Mouse (Mus musculus) heart, adult 2 months (tissue): ENCODE data around the gene Snrk. TPM values are rescaled to one million over a fixed set of nuclear protein-coding genes. Genes with fewer than 3 reads are reported as not detected.

Experiments
- DNase-seq, 2 experiments: peaks; one replicate each; pipeline ENCODE4 v3.0.0; 2021
- H3K27ac ChIP-seq: fragments of 200-600 bp; 2 replicates; pipeline ENCODE4 v1.8.1; 2022
- H3K27me3 ChIP-seq: fragments of 200-500 bp; 2 replicates; pipeline ENCODE4 v1.6.1; 2012; ENCODE audit warnings: mild to moderate bottlenecking, low read length, inconsistent platforms, mixed read lengths; ENCODE audit not compliant: control insufficient read depth, insufficient read depth
- H3K36me3 ChIP-seq: fragments of 200-500 bp; 2 replicates; pipeline ENCODE4 v1.6.1; 2012; ENCODE audit warnings: low read length, inconsistent platforms; ENCODE audit not compliant: control insufficient read depth, insufficient read depth
- H3K4me1 ChIP-seq: fragments of 200-500 bp; 2 replicates; pipeline ENCODE4 v1.6.1; 2011; ENCODE audit warnings: low read length; ENCODE audit not compliant: control insufficient read depth, insufficient read depth
- H3K4me3 ChIP-seq: fragments of 200-600 bp; 2 replicates; pipeline ENCODE4 v1.8.1; 2022
- H3K79me2 ChIP-seq: fragments of 200-500 bp; replicated peaks from 2 replicates; pipeline ENCODE4 v1.6.1; 2012; ENCODE audit warnings: mild to moderate bottlenecking, inconsistent platforms, low read length, moderate library complexity, mixed read lengths; ENCODE audit not compliant: control insufficient read depth, insufficient read depth
- H3K9ac ChIP-seq: fragments of 200-500 bp; 2 replicates; pipeline ENCODE4 v1.6.1; 2012; ENCODE audit warnings: low read depth, mild to moderate bottlenecking, control low read depth, inconsistent platforms, low read length, mixed read lengths
- CTCF ChIP-seq: fragments of 200-600 bp; IDR thresholded peaks from 2 replicates; pipeline ENCODE4 v1.8.1; 2022; ENCODE audit warnings: antibody characterized with exemption, mild to moderate bottlenecking, moderate library complexity
- EP300 ChIP-seq: fragments of 200-500 bp; IDR thresholded peaks from 2 replicates; pipeline ENCODE4 v1.6.1; 2011; ENCODE audit warnings: low read depth, low read length, control low read depth; ENCODE audit not compliant: insufficient read depth
- POLR2A ChIP-seq: fragments of 200-500 bp; IDR thresholded peaks from 2 replicates; pipeline ENCODE4 v1.6.1; 2011; ENCODE audit warnings: mild to moderate bottlenecking, low read depth, low read length, control low read depth; ENCODE audit not compliant: insufficient read depth
- WGBS: fragments of 180-500 bp; shearing (Covaris S2); methylation state at CpG from one replicate; pipeline ENCODE4 v1.1.7; 2018; 5-methylcytosine and 5-hydroxymethylcytosine counted together
- intact Hi-C: fragments of 180-260 bp; cut with DNase I; formaldehyde crosslinking; loops from one replicate; pipeline ENCODE4 v1.15.1; 2025
- polyA plus RNA-seq: library from polyadenylated mRNA; depleted of rRNA; stranded (reverse); fragments of >200 nt; gene quantifications from 2 replicates; pipeline ENCODE4 v1.2.3, GENCODE M21; 2012
- total RNA-seq, 2 experiments: library from RNA; stranded (reverse); gene quantifications; 2 replicates each; pipeline ENCODE4 v1.2.3; 2021

Snrk gene
- total and polyA plus RNA-seq, 3 experiments = 68.0 to 163 (median 142) TPM

DNA sequence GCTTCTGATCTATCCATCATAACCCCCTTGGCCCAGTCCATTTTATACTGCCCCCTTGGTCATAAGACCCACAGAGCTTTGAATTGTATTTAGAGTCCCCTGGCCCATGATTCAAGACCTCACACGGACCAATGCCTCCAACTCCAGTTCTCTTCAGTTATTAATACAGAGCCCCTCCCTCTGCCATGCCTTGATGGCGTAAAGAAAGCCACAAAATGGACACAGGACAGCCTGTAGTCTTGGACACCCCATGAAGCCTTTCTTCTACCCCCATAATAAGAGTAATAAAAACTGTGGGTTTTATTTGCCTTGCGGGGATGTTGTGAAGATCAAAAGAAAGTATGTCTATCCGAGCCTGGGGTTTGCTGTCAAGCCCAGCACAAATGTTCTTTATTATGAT is 33.4 kb upstream of the Snrk start:
- Histone ChIP-seq H3K4me3 (no peak overlapping the region), H3K27me3 (no peaks in the 10 kb centered on the region), H3K36me3 (peaks cover 13% of the 10 kb centered on the region), H3K79me2 (no peaks in the 10 kb centered on the region), H3K27ac (peak overlapping the region; percentile 90), H3K9ac (no peak overlapping the region), H3K4me1 (peaks cover 15% of the 10 kb centered on the region)
- TF ChIP-seq EP300 = no peak
- TF ChIP-seq CTCF = no peak
- no peak for TF ChIP-seq POLR2A
- DNase-seq = no peak
- 82% methylated on average over 4 of the region's 4 CpGs for WGBS
- intact Hi-C loops = loop anchor here (1.0 kb wide), 2 partner anchors 18 to 55 kb away; no protein-coding TSS in a partner anchor

DNA sequence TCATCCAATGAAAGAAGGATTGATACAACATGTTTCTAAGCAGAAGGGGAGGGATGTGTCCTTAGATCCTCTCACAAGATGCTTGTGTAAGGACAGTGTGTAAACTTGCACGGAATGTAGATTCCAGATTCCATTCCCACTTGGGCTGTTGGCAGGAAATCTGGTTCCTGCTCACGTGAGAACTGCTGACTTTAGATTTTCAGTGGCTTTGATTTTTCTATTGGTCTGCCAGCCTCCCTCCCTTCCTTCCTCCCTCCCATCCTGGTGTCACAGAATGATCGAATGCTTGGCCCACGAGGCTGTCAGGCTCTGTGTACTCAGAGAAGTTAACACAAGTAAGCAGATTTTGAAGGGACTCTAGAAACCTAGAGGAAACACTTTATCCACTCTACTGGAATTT is 32.9 kb upstream of the Snrk start:
- Histone ChIP-seq H3K9ac (no peak overlapping the region), H3K36me3 (peaks cover 13% of the 10 kb centered on the region), H3K79me2 (no peaks in the 10 kb centered on the region), H3K27ac (peak overlapping the region; percentile 90), H3K4me3 (no peak overlapping the region), H3K27me3 (no peaks in the 10 kb centered on the region), H3K4me1 (peaks cover 15% of the 10 kb centered on the region)
- DNase-seq = peak; percentile 64 to 78
- WGBS = 0% methylated on average over 4 of the region's 4 CpGs
- intact Hi-C loops = loop anchor here (1.0 kb wide), 2 partner anchors 19 to 56 kb away; no protein-coding TSS in a partner anchor
- TF ChIP-seq POLR2A (peak; percentile 61; the same call in 1 of the 2 replicates), EP300 (peak; percentile 98), CTCF (no peak)

DNA sequence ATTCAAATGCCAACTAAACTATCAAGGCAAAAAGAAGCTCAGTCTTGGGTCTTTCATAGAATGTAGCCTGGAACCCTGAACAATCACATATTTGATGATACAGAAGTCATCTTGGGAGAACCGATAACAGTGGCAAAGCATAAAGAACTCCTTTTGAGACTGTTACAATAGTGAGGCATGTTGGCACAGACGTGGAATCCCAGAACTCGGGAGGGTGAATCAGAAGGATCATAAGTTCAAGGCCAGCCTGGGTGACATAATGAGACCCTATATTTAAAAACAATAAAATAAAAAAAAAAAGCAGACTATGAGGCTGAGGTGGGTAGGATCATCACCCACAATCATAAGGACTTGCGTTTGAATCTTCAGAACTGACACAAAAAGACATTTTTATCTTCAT is 32.4 kb upstream of the Snrk start:
- Histone ChIP-seq H3K27ac (peak overlapping the region; percentile 90), H3K4me1 (peaks cover 15% of the 10 kb centered on the region), H3K27me3 (no peaks in the 10 kb centered on the region), H3K79me2 (no peaks in the 10 kb centered on the region), H3K9ac (no peak overlapping the region), H3K4me3 (no peak overlapping the region), H3K36me3 (peaks cover 13% of the 10 kb centered on the region)
- intact Hi-C loops = loop anchor here (1.0 kb wide), 4 partner anchors 19 to 62 kb away; no protein-coding TSS in a partner anchor
- 35% methylated on average over 4 of the region's 4 CpGs for WGBS
- DNase-seq = no peak
- no peak for TF ChIP-seq EP300
- no peak for TF ChIP-seq POLR2A
- no peak for TF ChIP-seq CTCF

DNA sequence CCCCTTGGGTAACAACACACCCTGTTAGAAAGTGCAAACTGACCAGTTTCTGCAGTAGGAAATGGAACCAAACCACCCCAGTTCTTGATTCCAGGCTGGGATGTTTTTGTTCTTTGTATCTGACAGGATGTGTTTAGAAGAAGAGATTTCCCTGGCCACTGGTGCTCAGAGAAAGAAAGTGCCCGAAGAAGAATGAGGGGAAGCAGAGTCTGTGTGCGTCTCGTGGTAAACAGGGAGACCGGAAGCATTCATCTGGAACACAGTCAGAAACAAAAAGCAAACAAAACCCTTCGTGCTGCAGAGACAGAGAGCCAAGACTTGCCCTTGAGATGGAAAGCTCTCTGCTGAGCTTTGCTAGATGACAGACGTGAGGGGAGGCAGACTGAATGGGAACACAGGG is 32.0 kb upstream of the Snrk start:
- no peak overlapping the region for H3K9ac ChIP-seq
- H3K4me1 ChIP-seq = peaks cover 15% of the 10 kb centered on the region
- no peak for TF ChIP-seq CTCF
- TF ChIP-seq POLR2A = peak; percentile 68; the same call in 1 of the 2 replicates
- peak; percentile 99 for TF ChIP-seq EP300
- intact Hi-C loops = loop anchor here (1.0 kb wide), 2 partner anchors 24 to 63 kb away; no protein-coding TSS in a partner anchor
- no peaks in the 10 kb centered on the region for H3K79me2 ChIP-seq
- no peak overlapping the region for H3K4me3 ChIP-seq
- peak in 1 of 2 experiments; percentile 74 for DNase-seq
- H3K27me3 ChIP-seq = no peaks in the 10 kb centered on the region
- H3K36me3 ChIP-seq = peaks cover 13% of the 10 kb centered on the region
- peak overlapping the region; percentile 90 for H3K27ac ChIP-seq
- 23% methylated on average over 6 of the region's 6 CpGs for WGBS

DNA sequence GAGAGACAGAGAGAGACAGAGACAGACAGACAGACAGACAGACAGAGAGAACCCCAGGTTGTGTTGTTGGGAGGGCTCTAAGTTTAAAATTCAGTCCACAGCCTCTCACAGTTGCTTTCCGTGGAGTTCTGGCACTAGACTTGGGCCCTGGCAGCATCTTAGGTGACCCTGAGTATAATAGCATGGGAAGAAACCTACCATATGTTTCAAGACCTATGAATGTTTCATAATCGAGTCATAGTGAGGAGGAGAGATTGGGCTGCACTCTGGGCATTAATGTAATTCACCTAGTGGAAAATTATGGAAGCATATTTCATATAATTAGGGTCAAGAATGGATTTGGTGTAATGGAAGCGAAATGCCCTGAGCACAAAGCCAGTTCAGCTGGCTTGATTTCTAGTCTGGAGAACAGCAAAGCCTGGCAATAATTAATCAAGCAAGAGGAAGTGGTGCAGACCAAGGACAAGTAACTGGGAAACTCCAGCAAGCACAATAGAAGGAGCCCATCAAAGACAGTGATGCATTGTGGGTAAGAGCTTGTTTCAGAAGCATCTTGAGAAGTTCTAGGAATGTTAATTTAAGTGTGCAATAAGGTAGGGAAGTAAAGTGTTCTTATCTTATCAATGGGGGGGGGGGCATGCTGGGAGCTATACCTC is 31.4 kb upstream of the Snrk start:
- Histone ChIP-seq H3K79me2 (no peaks in the 10 kb centered on the region), H3K27me3 (no peaks in the 10 kb centered on the region), H3K4me1 (peaks cover 15% of the 10 kb centered on the region), H3K36me3 (peaks cover 13% of the 10 kb centered on the region), H3K27ac (peak overlapping the region; percentile 90), H3K4me3 (no peak overlapping the region), H3K9ac (no peak overlapping the region)
- DNase-seq = no peak
- intact Hi-C loops = loop anchor here (1.0 kb wide), 2 partner anchors 24 to 63 kb away; no protein-coding TSS in a partner anchor
- WGBS = 50% methylated on average over 3 of the region's 3 CpGs
- TF ChIP-seq EP300 (no peak), POLR2A (no peak), CTCF (no peak)

DNA sequence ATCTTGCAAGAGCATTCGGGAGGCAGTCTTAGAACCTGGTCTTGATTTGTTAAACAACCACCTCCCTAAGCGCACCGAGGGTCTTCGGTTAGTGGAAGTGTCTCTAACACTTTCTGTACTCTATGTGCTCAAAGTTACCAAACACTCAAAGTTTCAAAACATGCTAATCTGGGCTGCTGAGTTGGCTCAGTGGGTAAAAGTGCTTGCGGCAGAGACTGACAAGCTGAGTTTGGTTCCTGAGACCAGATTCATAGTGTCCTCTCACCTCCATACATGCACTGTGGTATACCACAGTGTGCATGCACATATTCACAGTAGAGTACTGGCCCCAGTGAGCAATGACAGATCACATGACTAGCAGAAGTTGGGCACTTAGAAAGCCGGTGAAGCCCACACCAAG is 30.0 kb upstream of the Snrk start:
- H3K4me3 ChIP-seq = no peak overlapping the region
- H3K79me2 ChIP-seq = no peaks in the 10 kb centered on the region
- intact Hi-C loops = no loop called here
- no peak for DNase-seq
- H3K27ac ChIP-seq = no peak overlapping the region; the same call in 1 of the 2 replicates
- WGBS = 93% methylated on average over 6 of the region's 6 CpGs
- H3K9ac ChIP-seq = no peak overlapping the region
- H3K27me3 ChIP-seq = no peaks in the 10 kb centered on the region
- no peak for TF ChIP-seq EP300
- no peak for TF ChIP-seq POLR2A
- no peak for TF ChIP-seq CTCF
- peaks cover 16% of the 10 kb centered on the region for H3K4me1 ChIP-seq
- H3K36me3 ChIP-seq = peaks cover 13% of the 10 kb centered on the region
